29 mouse cellular contexts compared by ENCODE assay signal in the genomic region with DNA sequence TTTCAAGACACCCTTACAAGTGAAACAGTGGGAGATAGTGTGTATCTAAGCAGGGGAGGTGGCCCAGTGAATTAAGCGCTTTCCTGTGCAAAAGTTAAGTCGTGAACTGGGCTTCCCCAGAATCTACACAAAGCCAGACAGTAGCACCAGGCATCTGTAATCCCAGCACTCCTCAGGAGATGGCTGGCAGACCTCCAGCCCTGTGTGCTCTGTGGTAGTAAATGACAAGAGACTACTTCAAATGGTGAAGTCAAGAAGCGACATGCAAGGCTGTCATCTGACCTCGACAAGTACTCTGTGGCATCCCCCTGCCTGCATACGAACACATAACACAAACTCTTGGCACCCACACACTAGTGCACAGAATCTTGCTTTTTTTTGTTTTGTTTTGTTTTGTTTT. TPM values are rescaled to one million over a fixed set of nuclear protein-coding genes. Genes with fewer than 3 reads are reported as not detected.
DNase-seq lines count a peak whose midpoint lies in the region; ATAC-seq and TF ChIP-seq lines count a peak whose summit lies in the region.
"Had no signal": no experiment of that assay in that cellular context is flagged by ENCODE, and none has a peak within 500 bp of the region (broad histone marks: within the 10 kb centered on the region; RNA-seq: fewer than 3 reads in every experiment).

No protein-coding gene starts in this region.

- no peak overlapping the region for H3K4me2 ChIP-seq in heart, embryonic 13.5 days
- H3K4me2 ChIP-seq: embryonic facial prominence, embryonic 15.5 days; forebrain, embryonic 13.5 days; heart, embryonic 11.5 days; hindbrain, embryonic 15.5 days; intestine, embryonic 15.5 days; limb, embryonic 15.5 days; liver, embryonic 13.5 days; neural tube, embryonic 15.5 days had no signal

- TF ChIP-seq POLR2A in brain, embryonic 14.5 days (IDR thresholded peaks at IDR 0.05; ENCODE audit: borderline replicate concordance, extremely low read depth, insufficient read depth, insufficient read length, poor library complexity, severe bottlenecking), result no peak

- WGBS in heart, embryonic 13.5 days, result 64% methylated on average over 5 of the region's 5 CpGs

- peak overlapping the region; percentile 7; the same call in 1 of the 2 replicates for H3K9ac ChIP-seq in heart, embryonic 13.5 days
- H3K9ac ChIP-seq: embryonic facial prominence, embryonic 15.5 days; forebrain, embryonic 13.5 days; hindbrain, embryonic 15.5 days; intestine, embryonic 15.5 days; limb, embryonic 15.5 days; liver, embryonic 13.5 days; neural tube, embryonic 15.5 days had no signal

- peaks cover 66% of the 10 kb centered on the region for H3K36me3 ChIP-seq in heart, embryonic 13.5 days

- no peaks in the 10 kb centered on the region for H3K9me3 ChIP-seq in heart, embryonic 13.5 days
- H3K9me3 ChIP-seq: embryonic facial prominence, embryonic 10.5 days; embryonic facial prominence, embryonic 15.5 days; forebrain, embryonic 13.5 days; hindbrain, embryonic 15.5 days; intestine, embryonic 15.5 days; limb, embryonic 10.5 days; limb, embryonic 15.5 days; liver, embryonic 13.5 days; neural tube, embryonic 15.5 days had no signal

- no peak overlapping the region for H3K4me3 ChIP-seq in heart, embryonic 13.5 days
- H3K4me3 ChIP-seq: embryonic facial prominence, embryonic 10.5 days; embryonic facial prominence, embryonic 15.5 days; forebrain, embryonic 13.5 days; hindbrain, embryonic 15.5 days; intestine, embryonic 15.5 days; layer of hippocampus, adult 2 months; limb, embryonic 10.5 days; limb, embryonic 15.5 days; liver, embryonic 13.5 days; neural tube, embryonic 15.5 days had no signal

- DNase-seq in heart, postnatal 25 days (ENCODE audit: low spot score), result no peak
- peak; percentile 30 for DNase-seq in left cerebral cortex, postnatal 4 days
- no peak for DNase-seq in left cerebral cortex, adult 11 months (ENCODE audit: low spot score)
- DNase-seq in MN1 (ENCODE audit: low spot score), result peak; percentile 8
- DNase-seq in brain, embryonic 14.5 days (ENCODE audit: low read depth), result peak; percentile 43
- DNase-seq: adrenal gland, adult 2 months; adrenal gland, postnatal 36 days; B cell, adult 2 months; gastrocnemius, postnatal 14 days; heart, postnatal 36 days; kidney, adult 2 months; kidney, postnatal 36 days; liver, embryonic 13.5 days; lung, adult 18-20 months; lung, postnatal 10 days; retina, postnatal 1 day; right cerebral cortex, postnatal 14 days had no signal

- no peak for ATAC-seq in heart, embryonic 13.5 days (ENCODE audit: extremely low read depth, insufficient number of reproducible peaks, low FRiP score, low TSS enrichment)
- ATAC-seq: activated CD4-positive, CD25-positive, alpha-beta regulatory T cell, adult 4 months; forebrain, embryonic 13.5 days; intestine, embryonic 15.5 days had no signal

- H3K4me1 ChIP-seq in heart, embryonic 13.5 days, result peaks cover 6% of the 10 kb centered on the region
- H3K4me1 ChIP-seq: embryonic facial prominence, embryonic 10.5 days; embryonic facial prominence, embryonic 15.5 days; forebrain, embryonic 13.5 days; hindbrain, embryonic 15.5 days; intestine, embryonic 15.5 days; limb, embryonic 10.5 days; limb, embryonic 15.5 days; liver, embryonic 13.5 days; neural tube, embryonic 15.5 days had no signal

- no peaks in the 10 kb centered on the region for H3K27me3 ChIP-seq in heart, embryonic 13.5 days (replicated peaks)
- H3K27me3 ChIP-seq: embryonic facial prominence, embryonic 15.5 days; forebrain, embryonic 13.5 days; hindbrain, embryonic 15.5 days; intestine, embryonic 15.5 days; limb, embryonic 15.5 days; liver, embryonic 13.5 days; neural tube, embryonic 15.5 days had no signal

- intact Hi-C loops in heart, postnatal 25 days (cut with DNase I), result no loop called here
- intact Hi-C loops in left cerebral cortex, postnatal 4 days (cut with DNase I), result no loop called here

- no peak for TF ChIP-seq CTCF in brain, embryonic 14.5 days (IDR thresholded peaks at IDR 0.05; ENCODE audit: borderline replicate concordance, extremely low read depth, insufficient read depth, insufficient read length)

- peak overlapping the region; percentile 39; the same call in 1 of the 2 replicates for H3K27ac ChIP-seq in heart, embryonic 13.5 days (replicated peaks)
- H3K27ac ChIP-seq: embryonic facial prominence, embryonic 10.5 days; embryonic facial prominence, embryonic 15.5 days; forebrain, embryonic 13.5 days; hindbrain, embryonic 15.5 days; intestine, embryonic 15.5 days; layer of hippocampus, adult 2 months; limb, embryonic 10.5 days; limb, embryonic 15.5 days; liver, embryonic 13.5 days; neural tube, embryonic 15.5 days had no signal

RNA-seq across cellular contexts. Expression of gene Ide, which starts 10.4 kb away (rescaled TPM):
- 52.5 and 59.0 TPM in 2 replicates for polyA plus RNA-seq in heart, embryonic 13.5 days (2015; fragmentation: Nextera tagmentation; extraction: Ambion mirVana)
- total RNA-seq in heart, postnatal 25 days (2021), result 10 to 100 TPM; 66.3 to 69.6 TPM
- 10 to 100 TPM; 43.3 to 48.0 TPM for total RNA-seq in left cerebral cortex, postnatal 4 days (2021)
- 18.9 and 24.7 TPM in 2 replicates for polyA plus RNA-seq in brain, embryonic 14.5 days (2012; rRNA removed)

RNA-seq across cellular contexts. Expression of gene Kif11, which starts 49.0 kb away (rescaled TPM):
- 39.5 and 42.0 TPM in 2 replicates for polyA plus RNA-seq in heart, embryonic 13.5 days (2015; fragmentation: Nextera tagmentation; extraction: Ambion mirVana)
- under 1 TPM; 0.88 to 0.95 TPM for total RNA-seq in heart, postnatal 25 days (2021)
- total RNA-seq in left cerebral cortex, postnatal 4 days (2021), result 1 to 10 TPM; 6.9 to 7.0 TPM
- 18.5 and 28.8 TPM in 2 replicates for polyA plus RNA-seq in brain, embryonic 14.5 days (2012; rRNA removed)

Comparison
In these comparisons a context has a peak if more than half of its experiments do, and no peak if none do; other contexts are left out.
1. DNase-seq: peak in left cerebral cortex, postnatal 4 days (single experiment), MN1 (single experiment) and brain, embryonic 14.5 days (single experiment); none in heart, postnatal 25 days (single experiment) and left cerebral cortex, adult 11 months (single experiment).
2. RNA of gene Kif11, which starts 49.0 kb away (total RNA-seq): 6.9 to 7.0 TPM in left cerebral cortex, postnatal 4 days; 0.88 to 0.95 TPM in heart, postnatal 25 days; every median in the first group is over 4 times any median in the second.